Mouse (Mus musculus) B cell, adult 2 months (primary cell): Measurements from ENCODE around the gene Mta1.

Experiments used
- DNase-seq, 2 experiments: peaks; one replicate each; pipeline ENCODE4 v3.0.0; 2022

Gene Mta1

GRCm38 (mm10) chr12:113151046-113151445 is 53.0 kb downstream of the Mta1 start:
- peak; percentile 13 to 24 for DNase-seq

DNA sequence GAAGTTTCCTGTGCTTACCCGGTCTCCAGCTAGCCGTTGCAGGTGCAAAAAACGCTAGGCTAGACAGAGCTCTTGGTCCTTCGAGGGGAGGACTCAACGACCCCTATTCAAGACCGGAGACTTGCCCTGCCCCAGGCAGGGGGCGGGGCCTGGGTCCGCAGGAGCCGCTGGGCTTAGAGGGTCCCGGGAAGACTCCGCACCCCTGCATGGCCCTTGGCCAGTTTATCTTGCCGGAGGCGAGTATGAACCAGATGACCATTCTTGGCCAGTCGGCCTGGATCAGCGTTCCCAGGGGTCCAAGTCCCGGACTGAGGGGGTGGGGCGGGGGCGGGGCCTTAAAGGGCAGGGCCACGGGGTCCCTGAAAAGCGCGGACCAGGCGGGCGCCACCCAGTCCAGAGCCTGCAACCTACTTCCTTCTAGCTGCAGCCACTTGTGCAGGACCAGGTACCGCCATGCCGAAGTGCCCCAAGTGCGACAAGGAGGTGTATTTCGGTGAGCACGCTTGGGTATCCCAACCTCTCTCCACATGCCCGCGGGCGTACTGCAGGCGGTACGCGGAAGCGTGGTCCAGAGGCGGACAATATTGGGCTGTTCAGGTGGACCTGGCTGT is 53.7 kb downstream of the Mta1 start:
- peak; percentile 64 to 68 for DNase-seq

DNA sequence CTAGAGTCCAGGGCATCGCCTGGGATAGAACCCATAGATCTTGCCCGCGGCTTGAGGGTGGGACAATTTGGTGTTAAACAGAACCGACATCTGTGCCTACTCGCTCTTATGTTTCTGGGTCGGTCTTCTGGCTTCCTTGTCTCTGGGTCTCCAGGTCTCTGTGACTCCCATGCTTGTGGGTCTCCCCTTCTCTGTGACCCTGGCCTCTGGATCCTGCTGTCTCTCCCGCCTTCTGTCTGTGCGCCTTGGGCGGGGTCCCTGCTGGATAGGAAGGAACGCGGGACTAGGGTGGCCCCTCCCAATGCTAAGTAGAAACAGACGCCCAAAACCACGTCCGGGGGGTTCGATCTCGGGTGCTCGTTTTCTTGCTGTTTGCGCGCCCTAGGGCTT is 54.2 kb downstream of the Mta1 start:
- DNase-seq = peak; percentile 58 to 61

DNA sequence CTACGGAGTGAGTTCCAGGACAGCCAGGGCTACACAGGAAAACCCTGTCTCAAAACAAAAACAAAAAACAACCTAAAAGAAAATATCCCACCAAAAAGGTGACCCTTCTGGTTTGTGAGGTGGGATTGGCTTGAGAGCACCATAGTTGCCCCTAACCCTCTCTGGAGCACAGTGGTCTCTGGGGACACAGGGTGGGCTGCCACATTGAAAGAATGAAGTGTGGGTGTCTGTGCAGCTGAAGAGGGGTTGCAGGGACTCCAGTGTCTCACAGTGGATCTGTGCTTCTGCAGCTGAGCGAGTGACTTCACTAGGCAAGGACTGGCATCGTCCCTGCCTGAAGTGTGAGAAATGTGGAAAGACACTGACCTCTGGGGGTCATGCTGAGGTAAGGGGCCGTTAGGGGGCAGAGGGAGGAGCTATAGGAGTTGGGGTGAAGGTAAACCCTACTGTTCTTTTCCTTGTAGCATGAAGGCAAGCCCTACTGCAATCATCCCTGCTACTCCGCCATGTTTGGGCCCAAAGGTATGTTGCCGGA is 55.0 kb downstream of the Mta1 start:
- peak in 1 of 2 experiments; percentile 5 for DNase-seq

- peak; percentile 5 to 7 for DNase-seq
These were observed 55.9 kb downstream of the Mta1 start for GRCm38 (mm10) chr12:113153971-113154370.

- no peak for DNase-seq
These were observed 56.6 kb downstream of the Mta1 start for GRCm38 (mm10) chr12:113154747-113155075.

- peak; percentile 64 to 66 for DNase-seq
These were observed 57.1 kb downstream of the Mta1 start for GRCm38 (mm10) chr12:113155076-113155771.

DNA sequence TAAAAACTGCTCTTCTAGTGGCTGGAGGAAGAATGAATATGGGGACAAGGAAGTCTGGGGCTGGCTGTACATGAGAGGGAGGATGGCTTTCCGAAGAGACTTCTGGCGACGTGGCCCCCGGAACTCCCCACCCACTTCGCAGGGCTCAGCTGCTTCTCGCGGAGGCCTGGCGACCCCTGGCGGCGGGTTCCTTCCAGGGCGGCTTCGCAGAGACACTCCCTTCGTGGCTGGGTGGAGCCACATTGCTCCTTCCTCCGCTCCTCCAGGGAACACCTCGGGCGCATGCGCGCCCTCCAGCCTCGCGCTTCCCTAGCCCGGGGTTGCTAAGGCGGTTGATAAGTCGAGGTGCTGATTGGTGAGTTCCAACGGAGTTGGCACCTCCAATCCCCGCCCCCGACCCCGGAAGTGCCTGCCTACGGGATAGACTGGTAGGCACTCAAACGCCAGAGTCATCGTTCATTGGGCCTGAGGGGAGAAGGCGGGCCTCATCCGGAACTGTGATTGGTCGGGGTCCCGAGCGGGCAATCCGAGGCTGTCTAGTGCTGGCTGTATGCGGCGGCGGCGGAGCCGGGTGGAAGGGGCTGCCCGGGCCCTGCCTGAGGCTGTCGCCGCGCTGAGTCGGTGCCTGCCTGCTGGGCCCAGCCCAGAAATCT is 57.9 kb downstream of the Mta1 start, which contains the start of gene Tedc1:
Tedc1 (plus strand) TSS at position 535 of the 653 bp plus-strand sequence.
- DNase-seq = peak; percentile 99

DNA sequence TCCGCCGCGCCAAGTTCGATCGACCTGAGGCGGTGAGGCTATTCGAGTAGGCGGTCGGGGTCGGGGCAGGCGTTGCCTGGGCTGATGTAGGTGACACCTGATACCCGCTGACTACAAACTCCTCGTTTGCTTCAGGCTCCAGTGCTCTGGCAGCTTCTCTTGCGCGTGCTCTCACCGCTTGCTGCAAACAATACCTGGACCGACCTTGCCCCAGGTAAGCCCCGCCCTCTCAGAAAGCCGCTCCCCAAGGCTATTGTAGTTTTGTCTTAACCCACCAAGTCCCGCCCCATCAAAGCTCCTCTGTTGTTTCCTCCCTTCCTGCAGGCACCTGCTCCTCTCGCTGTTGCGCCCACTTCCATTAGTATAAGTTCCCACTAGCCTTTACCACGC is 58.5 kb downstream of the Mta1 start:
- DNase-seq = no peak

GRCm38 (mm10) chr12:113157002-113157401 is 58.9 kb downstream of the Mta1 start:
- no peak for DNase-seq

- no peak for DNase-seq
These were observed 59.4 kb downstream of the Mta1 start for GRCm38 (mm10) chr12:113157521-113157920.

GRCm38 (mm10) chr12:113157971-113158370 is 59.9 kb downstream of the Mta1 start:
- no peak for DNase-seq

GRCm38 (mm10) chr12:113163561-113164006 is 65.5 kb downstream of the Mta1 start:
- DNase-seq = no peak

DNA sequence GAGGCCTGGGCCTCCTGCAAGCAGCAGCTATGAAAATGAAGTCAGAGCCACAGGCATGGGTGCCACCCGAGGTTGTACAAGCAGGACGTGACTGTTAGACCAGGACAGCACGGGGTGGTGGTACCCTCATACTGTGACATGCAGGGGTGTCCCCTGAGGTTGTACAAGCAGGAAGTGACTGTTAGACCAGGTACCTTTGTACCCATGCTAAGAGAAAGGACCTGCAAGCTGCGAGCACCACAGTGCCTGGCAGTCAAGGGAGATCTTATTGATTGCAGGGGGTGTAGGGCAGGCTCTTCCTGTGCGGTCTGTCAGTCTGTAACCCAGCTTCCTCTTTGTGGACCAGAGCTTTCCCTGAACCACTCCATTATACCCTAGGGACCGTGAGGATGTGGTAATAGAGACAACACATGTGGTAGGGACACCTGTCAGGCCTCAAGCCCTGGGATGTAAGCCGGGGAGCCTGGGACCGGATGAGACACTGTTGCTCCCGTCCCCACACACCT is 70.0 kb downstream of the Mta1 start:
- peak; percentile 78 to 82 for DNase-seq

- DNase-seq = no peak
These were observed 79.1 kb downstream of the Mta1 start for GRCm38 (mm10) chr12:113176960-113177725.

DNA sequence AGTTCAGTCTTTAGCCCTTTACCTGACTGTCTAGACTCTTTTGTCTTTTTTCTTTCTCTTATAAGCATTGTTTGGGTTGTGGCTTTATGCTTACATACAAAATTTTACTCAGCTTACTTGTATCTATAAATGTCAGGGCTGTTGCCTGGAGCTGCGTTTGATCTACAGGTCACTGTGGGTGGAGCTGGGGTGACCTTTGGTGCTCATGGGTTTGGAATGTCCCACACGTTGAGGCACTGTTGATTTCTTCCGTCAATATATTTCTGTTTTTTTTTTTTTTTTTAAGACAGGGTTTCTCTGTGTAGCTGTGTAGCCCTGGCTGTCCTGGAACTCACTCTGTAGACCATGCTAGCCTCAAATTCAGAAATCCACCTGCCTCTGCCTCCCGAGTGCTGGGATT is 82.9 kb downstream of the Mta1 start:
- no peak for DNase-seq

DNA sequence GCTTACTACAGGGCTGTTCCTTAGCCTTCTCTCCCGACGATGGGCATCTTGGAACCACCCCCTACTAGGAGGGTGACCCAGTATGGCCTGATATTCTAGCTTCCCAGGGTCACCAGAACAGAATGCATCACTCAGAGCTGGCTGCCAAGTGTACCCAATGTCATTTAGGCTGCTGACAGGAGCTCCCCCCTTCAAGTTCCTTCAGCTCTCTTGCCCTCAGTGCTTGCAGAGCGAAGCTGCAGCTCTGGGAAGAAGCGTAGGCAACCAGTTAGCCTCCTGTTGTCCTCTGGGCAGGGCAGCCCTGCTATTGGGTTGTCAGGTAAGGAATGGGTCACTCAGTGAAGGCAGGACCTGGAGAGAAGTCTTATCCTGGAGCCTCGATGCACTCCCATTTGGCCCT is 86.9 kb downstream of the Mta1 start:
- DNase-seq = no peak

DNA sequence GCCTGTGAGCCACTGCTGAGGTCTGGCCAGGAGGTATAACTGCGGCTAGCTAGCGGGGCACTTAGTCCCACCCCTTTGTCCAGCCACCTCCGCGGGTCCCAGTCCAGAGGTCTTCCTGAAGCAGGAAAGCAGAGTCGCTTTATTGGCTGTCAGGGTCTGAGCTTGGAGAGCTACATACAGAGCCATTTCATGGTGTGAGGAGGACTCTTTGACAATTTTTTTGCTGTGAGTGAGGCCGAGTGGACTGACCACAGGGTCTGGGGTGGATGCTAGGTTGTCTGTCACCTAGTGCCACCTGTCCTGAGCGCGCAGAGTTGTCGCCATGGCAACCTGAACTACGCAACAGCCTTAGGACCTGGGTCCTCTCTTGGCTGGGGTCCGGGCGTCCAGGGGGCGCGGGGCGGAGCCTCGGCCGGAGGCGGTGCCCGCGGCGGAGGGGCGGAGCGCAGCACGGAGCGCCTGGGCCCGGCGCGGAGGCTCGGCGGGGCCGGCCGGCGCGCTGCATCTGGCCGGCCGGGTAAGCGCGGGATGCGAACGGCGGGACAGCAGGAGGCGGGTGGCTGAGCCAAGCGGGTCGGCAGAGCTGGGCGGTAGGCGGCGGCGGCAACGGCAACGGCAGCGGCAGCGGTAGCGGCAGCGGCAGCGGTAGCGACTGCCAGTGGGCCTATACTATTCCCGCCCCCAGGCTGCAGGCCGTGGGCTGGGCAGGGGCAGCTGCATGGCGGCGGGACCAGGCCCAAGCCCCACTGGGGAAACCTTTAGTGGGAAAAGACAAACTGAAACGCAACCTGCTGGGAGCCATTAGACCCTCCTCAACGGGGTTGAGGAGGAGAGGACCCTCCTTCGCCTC is 87.6 kb downstream of the Mta1 start, which contains the start of gene Tmem121:
Tmem121 (plus strand) TSS at position 489 of the 850 bp plus-strand sequence.
- peak; percentile 36 to 37 for DNase-seq

GRCm38 (mm10) chr12:113186326-113187010 is 88.4 kb downstream of the Mta1 start:
- DNase-seq = no peak
